Mouse (Mus musculus): ENCODE measurements around the gene Tap2. TPM values are rescaled to one million over a fixed set of nuclear protein-coding genes. Genes with fewer than 3 reads are reported as not detected.

Gene Tap2
- polyA plus RNA-seq (2012; ENCODE audit: insufficient read depth, insufficient read length, missing spikeins) = 23.5 and 27.7 TPM in 2 replicates

GRCm38 (mm10) chr17:34203444-34203843 lies at the start of gene Tap2:
TSS of gene Tap2 (plus strand) at chr17:34203527.
- Histone ChIP-seq H3K4me1 (ENCODE audit: control insufficient read depth, insufficient read depth, insufficient read length, low read length) (no peaks in the 10 kb centered on the region; the same call in 1 of the 2 replicates), H3K27ac (replicated peaks; ENCODE audit: low read depth, low read length) (peak within 1 kb of the TSS; percentile 95), H3K4me3 (ENCODE audit: insufficient read depth, low read depth, low read length) (peak within 1 kb of the TSS; percentile 100)

DNA sequence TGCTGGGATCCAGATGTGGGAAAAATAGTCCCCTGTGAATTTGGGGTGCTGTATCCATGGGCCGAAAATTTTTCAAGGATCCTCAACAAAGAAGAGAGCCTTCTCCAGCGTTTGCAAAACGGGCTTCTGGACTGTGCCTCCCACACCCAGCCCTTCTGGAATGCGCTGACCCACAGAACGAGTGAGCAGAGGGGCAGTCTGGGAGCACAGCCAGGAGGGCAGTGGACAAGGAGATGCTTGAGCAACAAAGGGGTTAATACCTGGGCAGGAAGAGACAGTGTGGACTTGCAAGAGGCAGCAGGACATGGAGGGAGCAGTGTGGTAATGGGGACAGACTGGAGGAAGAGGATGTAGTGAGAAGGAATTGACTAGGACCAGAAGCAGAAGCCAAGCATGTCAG lies 47.8 kb upstream of the Tap2 start:
- no peak overlapping the region for H3K4me3 ChIP-seq (ENCODE audit: insufficient read depth, low read depth, low read length)
- no peaks in the 10 kb centered on the region for H3K4me1 ChIP-seq (ENCODE audit: control insufficient read depth, insufficient read depth, insufficient read length, low read length)
- no peak overlapping the region for H3K27ac ChIP-seq (replicated peaks; ENCODE audit: low read depth, low read length)

DNA sequence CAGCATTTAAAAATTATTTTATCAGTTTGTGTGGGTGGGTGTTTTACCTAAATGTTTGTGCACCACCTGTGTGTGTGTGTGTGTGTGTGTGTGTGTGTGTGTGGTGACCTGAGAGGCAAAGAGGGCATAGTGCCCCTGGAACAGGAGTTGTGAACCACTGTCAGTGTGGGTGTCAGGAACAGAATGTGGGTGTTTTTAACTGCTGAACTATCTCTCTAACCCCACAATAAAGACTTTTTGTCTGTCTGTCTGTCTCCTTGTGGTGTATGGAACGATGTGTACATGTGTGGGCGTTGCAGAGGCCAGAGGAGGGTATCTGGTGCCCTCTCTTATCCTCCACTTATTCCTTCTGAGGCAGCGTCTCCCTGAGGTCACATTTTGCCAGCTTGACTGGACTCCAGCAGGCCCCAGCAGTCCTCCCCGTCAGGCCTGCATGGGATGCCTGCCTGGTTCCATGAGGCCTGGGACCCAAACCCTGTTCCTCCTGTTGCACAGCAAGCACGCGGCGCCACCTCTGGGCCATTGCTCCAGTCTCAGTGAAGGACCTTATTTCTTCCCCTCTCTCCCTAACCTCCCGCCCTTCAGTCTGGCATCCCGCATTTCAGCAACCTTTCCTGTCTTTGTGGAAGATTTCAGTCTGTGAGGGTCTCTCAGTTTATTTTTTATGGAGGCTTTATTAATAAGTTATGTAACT lies 39.0 kb upstream of the Tap2 start:
- no peak overlapping the region for H3K4me3 ChIP-seq (ENCODE audit: insufficient read depth, low read depth, low read length)
- no peaks in the 10 kb centered on the region for H3K4me1 ChIP-seq (ENCODE audit: control insufficient read depth, insufficient read depth, insufficient read length, low read length)
- H3K27ac ChIP-seq (replicated peaks; ENCODE audit: low read depth, low read length) = no peak overlapping the region

- Histone ChIP-seq H3K4me1 (ENCODE audit: control insufficient read depth, insufficient read depth, insufficient read length, low read length) (no peaks in the 10 kb centered on the region), H3K4me3 (ENCODE audit: insufficient read depth, low read depth, low read length) (no peak overlapping the region), H3K27ac (replicated peaks; ENCODE audit: low read depth, low read length) (no peak overlapping the region)
These were observed 38.1 kb upstream of the Tap2 start for GRCm38 (mm10) chr17:34165033-34165730.

DNA sequence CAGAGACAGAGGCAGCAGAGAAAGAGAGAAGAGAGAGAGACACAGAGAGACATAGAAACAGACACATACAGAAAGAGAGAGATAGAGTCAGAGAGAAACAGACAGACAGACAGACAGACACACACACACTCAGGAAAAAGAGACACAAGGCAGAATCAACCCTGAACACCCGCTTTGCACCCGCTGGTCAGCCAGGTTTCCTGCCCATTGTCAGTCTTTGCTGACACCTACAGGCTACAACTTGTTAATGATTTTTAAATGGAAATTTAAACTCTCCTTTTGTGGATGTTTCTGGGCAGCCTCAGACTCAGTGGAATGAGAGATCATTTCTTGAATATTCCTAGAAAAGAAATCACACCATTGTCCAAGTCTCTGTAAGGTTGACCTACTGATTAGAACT lies 34.0 kb upstream of the Tap2 start:
- no peak overlapping the region for H3K4me3 ChIP-seq (ENCODE audit: insufficient read depth, low read depth, low read length)
- H3K27ac ChIP-seq (replicated peaks; ENCODE audit: low read depth, low read length) = no peak overlapping the region
- no peaks in the 10 kb centered on the region for H3K4me1 ChIP-seq (ENCODE audit: control insufficient read depth, insufficient read depth, insufficient read length, low read length)

GRCm38 (mm10) chr17:34170487-34170876 lies 32.8 kb upstream of the Tap2 start:
- Histone ChIP-seq H3K4me3 (ENCODE audit: insufficient read depth, low read depth, low read length) (no peak overlapping the region), H3K27ac (replicated peaks; ENCODE audit: low read depth, low read length) (no peak overlapping the region), H3K4me1 (ENCODE audit: control insufficient read depth, insufficient read depth, insufficient read length, low read length) (no peaks in the 10 kb centered on the region)

GRCm38 (mm10) chr17:34170877-34171498 lies 32.3 kb upstream of the Tap2 start:
- Histone ChIP-seq H3K4me1 (ENCODE audit: control insufficient read depth, insufficient read depth, insufficient read length, low read length) (no peaks in the 10 kb centered on the region), H3K4me3 (ENCODE audit: insufficient read depth, low read depth, low read length) (peak overlapping the region; percentile 39), H3K27ac (replicated peaks; ENCODE audit: low read depth, low read length) (peak overlapping the region; percentile 20; the same call in 1 of the 2 replicates)

GRCm38 (mm10) chr17:34172528-34172927 lies 30.8 kb upstream of the Tap2 start:
- Histone ChIP-seq H3K4me3 (ENCODE audit: insufficient read depth, low read depth, low read length) (no peak overlapping the region), H3K4me1 (ENCODE audit: control insufficient read depth, insufficient read depth, insufficient read length, low read length) (no peaks in the 10 kb centered on the region), H3K27ac (replicated peaks; ENCODE audit: low read depth, low read length) (no peak overlapping the region)

DNA sequence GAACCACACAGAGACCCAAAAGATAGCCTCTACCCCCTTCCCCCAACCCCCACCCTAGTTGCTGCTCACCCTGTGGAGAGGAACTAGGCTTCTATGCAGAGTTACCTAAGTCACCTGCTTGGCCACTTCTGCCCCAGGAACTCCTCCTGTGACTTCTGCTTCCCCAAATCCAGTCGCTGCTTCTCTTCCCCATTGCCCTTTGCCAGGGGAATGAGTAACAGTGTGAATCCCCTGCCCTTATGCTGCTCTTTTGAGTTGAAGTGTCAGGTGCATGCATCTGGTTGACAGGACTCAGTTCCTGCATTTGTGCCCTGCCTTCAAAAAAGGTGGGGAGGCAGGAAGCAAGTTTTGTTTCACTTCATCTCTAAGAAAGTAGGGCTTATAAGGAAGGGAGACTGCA lies 29.3 kb upstream of the Tap2 start:
- Histone ChIP-seq H3K27ac (replicated peaks; ENCODE audit: low read depth, low read length) (no peak overlapping the region), H3K4me3 (ENCODE audit: insufficient read depth, low read depth, low read length) (no peak overlapping the region), H3K4me1 (ENCODE audit: control insufficient read depth, insufficient read depth, insufficient read length, low read length) (no peaks in the 10 kb centered on the region)

DNA sequence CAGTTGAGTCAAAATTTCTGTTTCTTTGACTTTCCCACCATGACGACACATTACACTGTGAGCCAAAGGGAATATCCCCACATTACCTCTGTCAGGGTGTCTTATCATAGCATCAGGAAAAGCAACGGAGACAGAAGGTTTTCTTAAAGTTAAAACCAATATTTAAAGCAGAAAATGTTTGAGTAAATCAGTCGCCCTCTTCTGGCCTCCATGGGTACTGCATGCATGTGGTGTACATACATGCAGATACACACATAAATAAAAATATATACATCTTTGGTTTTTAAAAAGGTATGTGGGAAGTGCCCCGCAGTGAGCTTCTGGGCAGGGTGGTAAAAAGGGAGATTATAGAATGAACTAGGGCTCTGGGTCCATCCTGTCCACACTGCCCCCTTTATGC lies 26.1 kb upstream of the Tap2 start:
- Histone ChIP-seq H3K4me1 (ENCODE audit: control insufficient read depth, insufficient read depth, insufficient read length, low read length) (no peaks in the 10 kb centered on the region), H3K4me3 (ENCODE audit: insufficient read depth, low read depth, low read length) (no peak overlapping the region), H3K27ac (replicated peaks; ENCODE audit: low read depth, low read length) (no peak overlapping the region)

GRCm38 (mm10) chr17:34179019-34179418 lies 24.3 kb upstream of the Tap2 start:
- no peak overlapping the region for H3K4me3 ChIP-seq (ENCODE audit: insufficient read depth, low read depth, low read length)
- no peak overlapping the region for H3K27ac ChIP-seq (replicated peaks; ENCODE audit: low read depth, low read length)
- H3K4me1 ChIP-seq (ENCODE audit: control insufficient read depth, insufficient read depth, insufficient read length, low read length) = no peaks in the 10 kb centered on the region

GRCm38 (mm10) chr17:34179913-34180859 lies 23.1 kb upstream of the Tap2 start:
- H3K4me3 ChIP-seq (ENCODE audit: insufficient read depth, low read depth, low read length) = no peak overlapping the region
- no peak overlapping the region for H3K27ac ChIP-seq (replicated peaks; ENCODE audit: low read depth, low read length)
- H3K4me1 ChIP-seq (ENCODE audit: control insufficient read depth, insufficient read depth, insufficient read length, low read length) = no peaks in the 10 kb centered on the region

- Histone ChIP-seq H3K27ac (replicated peaks; ENCODE audit: low read depth, low read length) (no peak overlapping the region), H3K4me3 (ENCODE audit: insufficient read depth, low read depth, low read length) (no peak overlapping the region), H3K4me1 (ENCODE audit: control insufficient read depth, insufficient read depth, insufficient read length, low read length) (no peaks in the 10 kb centered on the region)
These were observed 19.6 kb upstream of the Tap2 start for GRCm38 (mm10) chr17:34183564-34184219.

DNA sequence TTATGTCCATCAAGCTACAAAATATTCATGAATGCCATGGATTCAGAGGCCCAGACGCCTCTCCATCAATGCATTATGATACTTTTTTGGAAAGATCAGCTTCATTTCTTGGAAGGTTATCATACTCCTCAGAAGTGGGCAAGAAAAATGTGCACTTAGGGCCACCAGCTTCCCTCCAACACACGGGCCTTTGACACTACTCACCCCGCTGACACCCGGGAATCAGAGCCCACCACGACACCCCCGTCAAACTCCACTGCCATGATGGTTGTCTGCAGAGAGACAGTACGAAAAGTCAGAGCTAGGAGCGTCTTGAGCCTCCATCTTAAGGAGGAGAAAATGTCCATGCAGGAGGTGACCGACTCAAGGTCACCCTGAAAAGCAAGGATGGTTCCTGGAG lies 17.8 kb upstream of the Tap2 start:
- Histone ChIP-seq H3K4me1 (ENCODE audit: control insufficient read depth, insufficient read depth, insufficient read length, low read length) (peaks cover 5% of the 10 kb centered on the region; the same call in 1 of the 2 replicates), H3K4me3 (ENCODE audit: insufficient read depth, low read depth, low read length) (peak overlapping the region; percentile 78; the same call in 1 of the 2 replicates), H3K27ac (replicated peaks; ENCODE audit: low read depth, low read length) (no peak overlapping the region)
